Mouse (Mus musculus) thymus, postnatal 4 days (tissue): ENCODE results near the gene F12.

Source experiments
- DNase-seq: peaks from one replicate; pipeline ENCODE4 v3.0.0; 2021

The F12 gene

DNA sequence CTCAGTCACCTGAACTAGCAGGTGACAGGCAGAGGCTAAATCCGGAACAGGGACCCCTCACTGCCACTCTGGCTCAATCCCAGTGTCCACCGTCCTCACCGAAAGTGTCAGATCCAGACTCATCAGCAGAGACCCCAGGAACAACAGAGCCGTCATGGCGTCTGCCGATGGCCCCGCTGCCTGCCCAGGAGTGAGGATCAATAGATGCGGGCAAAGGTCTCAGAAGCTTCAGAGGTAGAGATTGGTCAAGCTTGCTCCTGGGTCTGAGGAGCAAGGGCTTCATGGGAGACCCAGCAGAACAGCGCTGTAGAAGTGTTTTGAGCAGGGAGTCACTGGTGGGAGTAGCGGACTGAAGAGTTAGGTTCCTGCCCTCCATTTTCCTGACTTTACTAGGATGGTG lies at the start of gene F12:
TSS of gene F12 (minus strand) at position 181 of the 400 bp plus-strand sequence.
- no peak for DNase-seq

GRCm38 (mm10) chr13:55476256-55476655 lies 49.7 kb upstream of the F12 start:
- no peak for DNase-seq

DNA sequence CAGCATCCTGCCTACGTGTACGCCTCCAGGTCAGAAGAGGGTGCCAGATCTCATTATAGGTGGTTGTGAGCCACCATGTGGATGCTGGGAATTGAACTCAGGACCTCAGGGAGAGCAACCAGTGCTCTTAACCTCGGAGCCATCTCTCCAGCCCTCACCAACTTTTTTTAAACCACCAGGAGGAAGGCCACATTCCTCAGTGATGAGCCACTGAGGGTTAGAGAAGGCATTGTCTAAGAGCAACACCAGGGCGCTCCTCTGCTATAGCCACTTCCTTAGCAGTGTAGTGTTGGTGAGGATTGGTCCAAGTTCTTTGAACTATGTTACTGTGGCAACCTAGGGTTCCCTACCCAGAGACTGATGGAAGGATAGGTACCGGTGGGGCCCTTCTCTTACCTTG lies 49.2 kb upstream of the F12 start:
- no peak for DNase-seq

GRCm38 (mm10) chr13:55474621-55475069 lies 48.1 kb upstream of the F12 start:
- DNase-seq, result no peak

DNA sequence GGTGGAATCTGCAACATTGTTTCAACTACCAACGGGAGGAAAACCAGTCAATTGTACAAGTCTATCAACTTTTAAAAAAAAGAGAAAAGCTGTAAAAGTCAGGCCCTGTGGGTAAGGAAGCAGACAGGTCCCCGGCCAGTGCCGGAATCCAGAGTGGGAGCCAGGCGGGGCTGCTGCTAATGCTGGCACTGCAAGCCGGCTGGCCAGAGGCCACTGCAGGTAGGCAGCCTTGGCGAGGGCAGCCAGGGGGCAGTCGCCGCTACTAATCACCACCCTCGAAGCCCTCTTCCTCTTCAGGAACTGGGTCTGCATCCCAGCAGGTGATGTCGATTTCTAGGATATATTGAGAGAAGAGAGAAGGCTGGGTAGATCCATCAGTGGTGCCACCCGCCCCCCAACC lies 47.4 kb upstream of the F12 start:
- DNase-seq, result no peak

DNA sequence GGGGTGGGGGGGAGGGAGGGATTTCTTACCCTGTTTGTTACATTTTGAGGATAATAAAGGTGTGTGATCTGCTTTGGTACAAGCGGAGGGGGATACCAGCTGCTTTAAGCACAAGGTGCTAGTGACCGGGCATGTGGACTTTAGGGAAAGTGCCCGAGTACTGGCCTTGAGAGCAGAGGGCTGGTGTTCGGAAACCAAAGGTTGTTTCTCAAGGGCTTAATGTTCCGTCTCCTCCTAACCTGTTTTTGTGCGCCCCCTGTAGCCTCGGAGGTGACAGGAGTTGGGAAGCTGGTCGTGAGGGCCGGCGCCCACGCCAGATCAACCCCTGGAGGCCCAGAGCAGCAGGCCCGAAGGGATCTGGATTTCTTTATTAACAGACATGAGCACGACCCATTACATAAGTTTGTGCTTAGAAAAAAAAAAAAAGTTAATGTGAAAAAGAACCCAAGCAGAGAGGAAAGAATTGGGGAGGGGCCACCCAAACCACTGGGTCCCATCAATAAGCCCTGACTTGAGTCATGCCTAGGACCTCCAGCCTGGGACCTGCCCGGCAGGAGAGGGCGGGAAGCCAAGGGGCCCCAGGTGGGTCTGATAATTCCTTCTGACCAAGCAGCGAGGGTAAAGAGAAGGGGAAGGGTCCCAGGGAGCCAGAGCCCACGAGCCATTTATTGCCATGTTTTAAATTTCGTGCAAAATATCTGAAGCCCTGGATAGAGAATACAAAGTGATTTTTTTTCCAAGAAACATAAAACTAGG lies 46.7 kb upstream of the F12 start:
- DNase-seq, result peak; percentile 72

- peak; percentile 68 for DNase-seq
Measured at GRCm38 (mm10) chr13:55472132-55473022, 45.8 kb upstream of the F12 start.

GRCm38 (mm10) chr13:55471819-55472131 lies 45.2 kb upstream of the F12 start:
- no peak for DNase-seq

GRCm38 (mm10) chr13:55471156-55471818 lies 44.7 kb upstream of the F12 start:
- peak; percentile 91 for DNase-seq

DNA sequence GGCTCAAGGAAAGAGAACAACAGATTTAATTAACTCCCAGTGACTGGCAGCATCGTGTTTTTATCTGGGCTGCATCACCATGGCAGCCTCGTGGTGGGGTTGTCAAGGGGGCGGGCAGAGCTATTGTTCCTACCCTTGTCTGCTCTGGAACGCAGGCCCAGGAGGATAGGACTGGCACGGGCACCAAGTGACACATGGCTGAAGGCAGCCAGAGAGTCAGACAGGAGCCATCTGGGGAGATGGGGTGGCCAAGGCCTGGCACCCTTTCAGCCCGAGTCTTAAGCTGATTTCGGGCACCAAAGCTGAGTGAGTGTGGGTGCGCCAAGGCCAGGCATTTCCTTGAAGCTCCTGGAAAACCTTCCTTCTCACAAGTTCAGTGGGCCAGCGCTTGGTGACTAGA lies 43.8 kb upstream of the F12 start:
- peak; percentile 28 for DNase-seq

DNA sequence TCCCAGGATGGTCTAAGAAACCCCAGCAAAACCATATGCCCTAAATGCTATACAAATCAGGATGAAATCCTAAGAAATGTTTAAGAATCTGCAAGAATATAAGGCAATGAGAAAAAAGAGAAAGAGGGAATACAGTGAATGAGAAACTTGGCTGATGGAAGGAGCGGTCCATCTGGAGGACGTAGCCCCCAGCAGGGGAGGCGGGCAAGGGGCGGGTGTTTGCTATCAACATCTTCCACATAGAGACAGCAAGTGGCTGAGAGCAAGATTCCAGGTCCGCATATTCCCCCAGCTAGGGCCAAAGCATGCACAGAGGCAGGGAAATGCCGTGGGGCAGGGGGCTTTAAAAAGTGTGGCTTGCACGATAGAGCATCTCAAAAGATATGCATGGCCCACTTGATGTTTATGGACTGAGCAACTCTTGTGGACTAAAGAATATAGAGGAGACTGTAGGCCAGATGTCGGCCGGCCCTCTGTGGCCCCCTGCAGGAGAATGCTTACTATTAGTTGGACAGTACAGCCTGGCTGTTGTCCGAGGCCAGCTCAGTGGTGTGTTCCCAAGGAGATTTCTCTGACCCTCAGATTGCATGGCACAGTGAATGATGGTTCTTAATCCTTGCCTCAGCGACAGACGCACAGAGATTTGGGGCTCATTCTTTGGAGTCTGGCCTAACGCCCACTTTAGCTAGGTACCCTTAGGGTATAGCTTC lies 42.4 kb upstream of the F12 start:
- DNase-seq, result peak; percentile 29

- DNase-seq, result peak; percentile 21
Measured at GRCm38 (mm10) chr13:55465830-55466440, 39.3 kb upstream of the F12 start.

DNA sequence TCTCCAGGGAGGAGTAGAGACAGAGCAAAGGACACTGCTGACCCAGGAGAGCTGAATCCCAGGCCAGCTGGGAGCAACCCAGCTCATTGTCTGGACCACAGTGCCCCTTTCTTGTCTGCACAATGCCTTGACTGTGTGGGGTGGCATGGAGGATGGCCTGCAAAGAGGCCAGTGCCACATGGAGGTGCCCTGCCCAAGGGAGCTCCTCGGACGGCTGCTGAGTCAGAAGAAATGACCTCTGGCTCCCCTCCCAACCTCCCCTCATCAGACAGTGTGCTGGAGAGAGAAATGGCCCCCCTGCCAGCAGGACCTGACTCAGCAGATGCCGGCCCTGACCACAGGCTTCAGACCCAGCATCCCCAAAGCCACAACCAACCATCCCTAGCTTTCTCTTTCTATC lies 38.6 kb upstream of the F12 start:
- peak; percentile 28 for DNase-seq

- peak; percentile 82 for DNase-seq
Measured at GRCm38 (mm10) chr13:55464027-55464884, 37.7 kb upstream of the F12 start, which contains the start of gene Prr7. Gene Prr7 (plus strand): TSS chr13:55464267.

DNA sequence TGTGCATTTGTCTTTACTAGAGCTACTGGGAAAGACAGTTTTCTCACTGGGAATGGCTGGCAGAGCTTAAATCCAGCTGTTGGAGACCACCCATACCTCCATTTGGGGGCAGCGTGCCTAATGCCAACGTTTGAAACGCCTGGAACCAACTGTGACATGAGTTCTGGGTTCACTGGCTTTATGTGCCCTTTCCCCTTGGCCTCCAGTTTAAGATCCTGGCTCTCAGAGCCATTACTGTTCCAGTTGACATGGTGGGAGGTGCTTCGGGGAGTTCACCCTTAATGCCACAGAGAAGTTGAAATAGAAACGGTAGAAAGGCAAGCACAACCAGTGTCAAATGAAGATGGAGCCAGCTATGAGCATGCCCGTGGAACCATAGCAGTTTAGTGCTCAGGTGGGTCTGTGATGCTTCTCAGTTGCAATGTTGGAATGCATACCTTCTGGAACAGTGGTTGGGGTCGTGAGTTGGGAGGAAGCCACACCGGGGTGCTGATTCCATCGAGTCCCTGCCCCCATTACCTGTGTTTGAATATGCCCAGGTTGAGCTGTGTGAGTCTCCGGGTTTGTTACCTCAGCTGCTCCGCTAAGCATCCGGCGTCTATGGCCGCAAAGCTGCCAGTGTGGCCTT lies 36.9 kb upstream of the F12 start:
- DNase-seq, result no peak

DNA sequence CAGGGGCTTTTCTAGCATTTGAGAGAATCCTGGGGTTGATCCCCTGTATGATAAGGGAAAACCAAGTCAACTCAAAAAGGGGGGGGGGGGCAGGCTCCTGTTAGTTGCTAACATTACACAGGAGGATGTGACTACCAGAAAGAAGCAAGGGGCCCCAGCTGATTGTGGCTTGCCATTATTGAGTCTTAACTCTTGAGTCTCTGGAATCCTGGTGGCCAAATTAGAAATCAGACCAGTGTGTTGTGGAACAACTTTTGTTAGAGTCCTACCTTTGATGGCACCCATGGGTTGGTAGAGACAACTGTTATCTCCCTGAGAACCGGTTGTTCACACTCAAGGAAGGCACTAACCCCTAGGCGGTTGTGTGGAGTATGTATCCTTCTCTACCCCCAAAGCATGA lies 36.4 kb upstream of the F12 start:
- DNase-seq, result peak; percentile 25

DNA sequence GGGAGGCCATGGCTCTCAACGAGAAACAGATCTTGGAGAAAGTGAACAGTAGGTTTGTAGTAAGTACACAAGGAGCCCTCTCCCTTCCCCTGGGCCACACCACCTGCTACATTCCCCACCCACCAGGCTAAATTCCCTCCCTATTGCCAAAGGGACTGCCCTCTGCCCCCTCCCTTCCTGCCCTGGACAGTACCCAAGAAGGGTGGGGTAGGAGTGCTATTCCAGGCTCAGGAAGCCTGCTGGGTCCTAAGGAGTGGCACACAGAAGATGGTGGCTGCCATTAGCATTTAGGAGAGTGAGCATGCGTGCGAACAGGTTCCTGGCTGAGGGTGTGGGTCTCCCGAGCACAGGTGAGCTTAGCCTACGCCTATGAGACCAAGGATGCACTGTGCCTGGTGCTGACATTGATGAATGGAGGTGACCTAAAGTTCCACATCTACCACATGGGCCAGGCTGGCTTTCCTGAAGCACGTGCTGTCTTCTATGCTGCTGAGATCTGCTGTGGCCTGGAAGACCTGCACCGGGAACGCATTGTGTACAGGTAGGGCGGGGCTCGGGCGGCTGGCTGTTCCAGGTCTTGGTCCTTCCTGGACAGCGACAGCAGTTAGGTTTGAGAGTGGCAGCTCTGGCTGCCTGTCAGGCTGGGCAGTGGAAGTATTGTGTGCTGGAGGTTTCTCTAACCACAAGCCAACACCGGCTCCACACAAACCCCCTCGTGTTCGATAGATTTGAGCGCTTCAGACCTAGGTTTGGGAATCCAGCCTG lies 25.4 kb upstream of the F12 start:
- no peak for DNase-seq

DNA sequence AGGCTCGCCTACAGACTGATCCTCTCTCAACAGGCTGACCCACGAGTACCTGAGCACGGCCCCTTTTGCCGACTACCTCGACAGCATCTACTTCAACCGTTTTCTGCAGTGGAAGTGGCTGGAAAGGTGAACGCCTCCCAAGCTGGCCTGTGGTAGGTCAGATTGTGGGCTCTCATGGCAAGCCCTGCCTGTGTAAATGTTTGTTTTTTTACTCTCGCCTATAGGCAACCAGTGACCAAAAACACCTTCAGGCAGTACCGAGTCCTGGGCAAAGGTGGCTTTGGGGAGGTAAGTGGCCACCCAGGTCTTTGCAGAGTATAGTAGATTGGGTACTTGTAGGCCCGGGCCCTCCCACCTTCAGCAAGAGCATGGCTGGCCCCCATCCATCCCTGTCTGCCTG lies 24.7 kb upstream of the F12 start:
- DNase-seq, result no peak

DNA sequence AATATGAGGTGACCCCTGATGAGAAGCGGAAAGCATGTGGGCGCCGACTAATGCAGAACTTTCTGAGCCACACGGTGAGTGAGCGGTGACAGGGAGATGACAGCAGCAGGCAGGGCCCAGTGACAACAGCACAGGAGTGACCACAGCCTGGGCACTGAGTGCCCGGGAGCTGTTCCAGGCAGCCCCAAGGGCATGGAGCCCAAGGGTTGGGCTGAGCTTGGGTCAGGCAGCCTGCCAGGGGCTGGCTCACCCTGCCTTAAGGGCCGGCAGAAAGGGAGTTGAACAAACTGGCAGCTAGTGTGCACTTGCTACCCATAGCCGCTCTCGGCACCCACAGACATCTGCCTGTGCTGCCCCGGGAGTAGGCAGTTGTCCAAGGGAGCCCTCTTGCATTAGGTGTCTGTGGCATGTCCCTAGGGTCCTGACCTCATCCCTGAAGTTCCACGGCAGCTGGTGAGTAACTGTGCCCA lies 24.0 kb upstream of the F12 start:
- DNase-seq, result no peak
